Mouse (Mus musculus) E14TG2a.4 (cell line): ENCODE measurements around the gene Itpr1.

Source experiments
- CTCF ChIP-seq: conservative IDR thresholded peaks from 2 replicates; pipeline ENCODE4 v1.5.1; 2014; ENCODE audit warnings: low read length
- NANOG ChIP-seq: IDR thresholded peaks from 2 replicates; pipeline ENCODE4 v1.6.1; 2014; ENCODE audit warnings: borderline replicate concordance, low read length, mixed read lengths
- POU5F1 ChIP-seq: IDR thresholded peaks from 2 replicates; pipeline ENCODE4 v1.6.1; 2014; ENCODE audit warnings: low read length, borderline replicate concordance

GRCm38 (mm10) chr6:108527993-108528392 is 315.1 kb downstream of the Itpr1 start:
- TF ChIP-seq CTCF (no peak), NANOG (no peak), POU5F1 (no peak)
